Mouse (Mus musculus) layer of hippocampus, adult 11-12 months (tissue): Measurements from ENCODE around the gene Vav3.
"Not testable (repeated sequence)": the region's sequence is repeated elsewhere in the genome, so short reads cannot be mapped to it uniquely, and the experiment has no call there.

ENCODE experiments used
- DNase-seq: peaks from one replicate; pipeline ENCODE4 v3.0.0; 2022; ENCODE audit warnings: low spot score

The Vav3 gene

DNA sequence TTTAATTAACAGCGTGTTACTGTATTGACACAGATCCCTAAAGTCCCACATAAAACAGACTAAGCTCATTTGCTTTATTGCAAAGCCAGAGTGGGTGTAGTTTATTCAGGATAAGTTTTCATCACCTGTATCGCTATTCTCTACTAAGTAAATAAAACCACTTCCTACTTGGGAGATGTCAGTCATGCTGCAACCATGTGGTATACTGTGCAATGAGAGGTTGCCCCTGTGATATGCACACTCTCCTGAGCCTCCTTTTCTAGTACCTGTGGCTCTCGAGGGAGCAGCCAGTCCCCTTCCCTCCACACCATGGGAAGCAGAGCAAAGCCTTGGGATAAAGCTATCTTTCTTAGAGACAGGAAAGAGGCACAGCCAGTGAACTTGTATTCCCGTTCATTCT, 106.5 kb downstream of the Vav3 start:
- DNase-seq = no peak

DNA sequence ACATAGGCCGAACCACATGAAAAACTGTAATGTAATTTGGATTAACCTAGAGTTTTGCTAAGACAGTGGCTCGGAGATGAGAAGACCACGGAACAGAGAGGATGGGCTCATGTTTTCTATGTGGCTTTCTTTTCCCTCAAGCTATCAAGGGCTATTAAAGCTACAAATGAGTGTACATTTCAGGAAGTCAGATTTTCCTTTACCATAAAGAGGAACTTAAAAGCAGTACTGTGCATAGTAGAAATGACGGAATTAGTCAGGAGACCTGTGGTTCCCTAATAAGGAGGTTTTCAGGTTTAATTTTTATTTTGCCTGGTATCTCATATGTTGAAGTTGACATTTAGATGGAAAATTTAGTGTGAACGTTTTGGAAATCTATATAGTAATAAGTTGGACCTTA, 107.8 kb downstream of the Vav3 start:
- DNase-seq = not testable (repeated sequence)

DNA sequence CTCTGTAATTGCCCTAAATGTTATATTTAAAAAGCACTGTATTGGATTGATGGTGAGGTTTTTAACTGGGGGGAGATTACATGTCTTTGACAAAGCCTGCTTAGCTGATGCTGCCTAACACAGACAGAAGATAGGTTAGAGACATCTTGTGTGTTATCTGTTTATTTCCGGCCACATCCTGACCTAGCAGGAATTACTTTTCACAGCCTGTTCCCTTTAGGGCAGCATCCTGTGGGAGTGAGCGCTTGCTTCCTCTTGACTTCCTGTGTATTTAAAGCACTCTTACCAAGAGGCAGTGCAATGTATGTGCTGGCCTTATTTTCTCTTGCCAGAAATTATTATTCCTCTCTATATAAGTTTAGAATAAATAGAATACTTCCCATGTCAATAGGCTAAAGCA, 111.5 kb downstream of the Vav3 start:
- no peak for DNase-seq

DNA sequence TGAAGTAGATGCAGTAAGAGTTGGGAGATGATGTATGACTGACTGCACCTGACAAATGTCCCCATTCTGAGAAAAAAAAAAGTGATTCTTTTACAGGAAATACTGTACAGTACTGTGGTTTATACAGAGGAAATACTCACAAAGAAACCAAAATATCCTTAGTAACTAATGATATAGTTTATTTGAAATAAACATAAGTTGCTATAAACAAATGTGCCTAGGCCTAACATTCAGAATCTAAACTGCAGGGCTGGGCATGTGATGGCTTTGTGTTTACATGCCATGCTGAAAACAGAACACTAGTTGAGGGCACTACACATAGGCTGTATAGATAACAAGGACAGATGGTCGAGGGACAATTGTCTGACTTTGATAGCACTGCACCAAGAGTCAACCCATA, 114.2 kb downstream of the Vav3 start:
- no peak for DNase-seq

DNA sequence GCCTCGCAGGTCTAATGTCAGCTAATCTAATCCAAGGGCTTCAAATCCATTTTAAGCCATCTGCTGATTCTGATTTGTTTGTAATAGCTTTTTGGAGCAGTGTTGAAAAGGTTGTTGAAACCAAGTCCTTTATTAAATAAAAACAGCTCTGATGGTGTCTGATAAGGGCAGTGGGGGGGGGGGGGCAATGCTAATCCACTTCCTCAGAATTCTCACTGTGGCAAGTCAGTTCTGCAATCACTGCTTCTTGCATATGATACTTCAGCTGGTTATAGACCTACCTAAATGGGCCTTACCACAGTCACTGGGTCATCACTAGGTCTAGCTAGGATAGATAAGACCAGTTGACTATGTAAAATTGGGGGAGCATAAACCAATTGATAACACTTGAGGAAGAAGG, 115.9 kb downstream of the Vav3 start:
- DNase-seq = no peak

DNA sequence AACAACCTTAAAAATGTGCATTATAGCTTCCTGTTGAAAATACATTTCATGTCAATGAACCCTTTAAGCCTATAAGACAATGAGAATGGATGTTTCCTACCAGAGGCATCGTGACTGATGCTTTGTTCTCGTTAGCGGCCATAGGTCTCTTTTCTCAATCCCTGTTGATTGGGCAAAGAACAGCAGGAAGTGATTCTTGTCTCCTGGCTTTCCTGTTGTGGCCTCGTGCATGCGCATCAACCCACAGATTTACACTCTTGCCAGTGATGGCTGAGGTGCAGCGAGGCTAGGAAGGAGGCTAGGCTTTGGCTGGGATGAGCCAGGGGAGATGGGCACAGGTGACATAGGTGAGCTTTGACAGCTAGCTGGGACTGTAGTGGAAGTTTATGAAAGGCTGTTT, 123.2 kb downstream of the Vav3 start:
- DNase-seq = no peak

DNA sequence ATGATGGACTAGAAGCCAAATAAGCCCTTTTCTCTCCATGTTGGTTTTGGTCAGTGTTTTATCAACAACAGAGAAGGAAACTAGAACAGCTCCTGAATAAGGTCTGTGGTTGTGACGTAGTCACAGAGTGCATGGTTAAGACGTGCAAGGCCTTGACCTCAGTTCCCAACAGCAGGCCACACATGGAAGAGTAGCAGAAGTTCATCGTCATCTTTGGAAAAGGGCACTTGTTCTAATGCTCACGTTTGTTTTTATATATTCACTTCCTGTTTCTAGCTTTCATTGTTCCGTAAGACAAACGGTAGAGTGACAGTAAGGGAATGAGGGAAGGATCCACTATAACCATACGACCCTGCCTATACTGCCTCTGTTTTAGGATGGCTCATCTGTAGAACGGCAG, 124.1 kb downstream of the Vav3 start:
- no peak for DNase-seq

DNA sequence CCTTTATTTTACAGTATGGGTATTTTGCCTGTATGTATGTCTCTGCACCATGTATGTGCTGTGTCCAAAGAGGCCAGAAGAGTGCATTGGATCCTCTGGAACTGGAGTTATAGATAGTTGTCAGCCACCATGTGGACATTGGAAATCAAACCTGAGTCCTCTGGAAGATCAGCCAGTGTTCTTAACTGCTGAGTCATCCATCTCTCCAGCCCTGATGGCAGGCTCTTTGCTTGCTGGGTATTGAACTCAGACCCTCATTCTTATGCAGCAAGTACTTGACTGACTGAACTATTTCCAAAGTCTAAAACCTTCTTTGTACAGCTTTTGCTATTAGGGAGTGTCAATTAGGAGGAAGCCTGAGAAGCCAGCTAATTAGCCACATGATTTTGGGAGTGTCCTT, 126.1 kb downstream of the Vav3 start:
- no peak for DNase-seq

DNA sequence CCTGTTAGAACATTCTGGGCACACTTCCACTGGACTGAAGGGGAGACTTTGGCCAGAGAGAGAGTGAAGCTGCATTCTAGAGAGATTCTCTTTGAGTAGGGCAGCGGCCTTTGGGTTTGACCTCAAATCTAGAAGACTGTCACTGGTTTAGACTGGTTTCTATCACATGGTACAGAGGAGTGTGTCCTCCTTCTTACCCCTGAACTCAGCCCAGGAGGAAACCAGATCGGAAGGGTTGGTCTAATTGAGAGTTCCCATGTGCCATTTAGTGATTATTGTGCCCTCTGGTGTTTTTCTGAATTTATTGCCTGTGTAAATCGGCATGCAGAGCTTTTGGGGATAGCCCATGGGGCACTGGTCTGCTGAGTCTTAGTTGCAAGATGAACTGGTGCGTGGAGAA, 126.8 kb downstream of the Vav3 start:
- DNase-seq = no peak

DNA sequence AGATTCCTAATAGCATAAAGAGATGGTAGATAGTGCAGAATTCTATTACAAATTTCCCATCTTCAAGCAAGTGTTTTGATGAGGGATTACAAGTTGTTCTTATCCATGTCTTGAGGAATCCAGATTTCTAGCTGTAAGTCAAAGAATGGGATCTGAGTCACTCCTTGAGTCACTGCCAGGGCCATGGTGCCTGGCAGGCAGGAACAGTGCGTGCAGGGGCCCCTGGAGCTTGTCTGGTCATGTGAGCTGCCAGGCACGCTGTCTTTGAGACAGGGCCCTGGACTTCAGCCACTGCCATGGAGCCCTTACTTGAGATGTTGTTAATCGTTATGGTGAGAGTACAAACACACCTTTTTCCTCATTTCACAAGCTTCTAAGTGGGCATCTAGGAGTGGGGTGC, 129.0 kb downstream of the Vav3 start:
- DNase-seq = peak; percentile 21

DNA sequence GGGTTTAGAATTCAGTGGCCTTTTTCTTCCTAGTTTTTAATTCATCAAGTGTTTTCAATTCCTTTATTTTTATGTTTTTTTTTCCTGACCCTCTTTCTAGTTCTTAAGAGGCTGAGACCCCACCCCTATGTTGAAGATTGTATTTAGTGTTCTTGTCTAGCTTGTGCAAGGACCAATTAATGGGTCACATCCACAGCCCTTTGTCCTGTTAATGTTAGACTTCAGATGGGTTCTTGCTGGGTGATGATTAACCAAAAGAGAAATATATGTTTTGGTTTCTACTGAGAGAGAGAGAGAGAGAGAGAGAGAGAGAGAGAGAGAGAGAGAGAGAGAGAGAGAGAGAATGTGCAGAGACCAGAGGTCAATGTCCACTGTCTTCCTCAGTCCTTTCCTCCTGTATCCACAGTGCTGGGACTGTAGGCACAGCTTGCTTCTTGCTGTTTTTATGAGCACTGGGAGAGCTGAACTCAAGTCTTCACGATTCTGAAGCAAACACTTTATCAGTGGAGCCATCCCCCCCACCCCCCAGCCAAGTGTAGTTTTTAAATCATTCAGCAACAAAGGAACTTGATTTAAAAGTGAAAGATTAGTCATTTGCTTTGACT, 130.3 kb downstream of the Vav3 start:
- DNase-seq = no peak

DNA sequence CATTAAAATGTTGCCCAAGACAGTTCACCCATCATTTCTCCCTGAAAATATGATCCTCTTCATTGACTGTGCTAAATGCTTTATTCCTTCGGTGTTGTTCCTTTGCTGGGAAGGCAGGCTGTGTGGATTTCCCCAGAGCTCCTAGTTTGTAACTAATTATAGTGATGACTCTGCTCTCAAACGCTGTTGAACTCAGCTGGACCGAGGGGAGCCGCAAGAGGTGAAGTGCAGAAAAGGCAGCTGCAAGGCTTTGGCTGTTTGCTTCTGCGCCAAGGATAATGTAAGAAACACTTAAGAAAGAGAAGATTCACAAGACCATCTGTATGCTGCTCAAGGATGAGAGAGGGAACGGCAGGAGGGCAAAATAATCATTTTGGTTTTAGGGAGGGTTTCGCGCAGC, 136.1 kb downstream of the Vav3 start:
- DNase-seq = no peak

DNA sequence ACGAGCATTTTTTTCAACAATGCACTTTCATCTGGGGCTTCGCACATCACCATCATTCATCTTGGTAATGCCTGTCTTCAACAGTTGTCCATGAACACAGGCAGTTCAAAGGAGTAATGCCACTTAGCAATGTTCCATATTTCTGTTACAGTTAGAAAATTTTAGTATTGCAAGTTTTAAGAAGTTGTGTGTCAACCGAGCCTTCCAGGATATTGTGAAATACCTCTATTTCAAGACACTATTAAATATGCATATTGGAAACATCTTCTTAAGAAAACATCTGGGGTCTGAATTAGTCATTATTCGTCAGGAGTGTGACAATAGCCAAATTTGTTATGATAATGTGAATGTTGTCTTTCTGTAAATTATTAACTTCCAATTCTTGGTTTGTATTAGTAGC, 137.8 kb downstream of the Vav3 start:
- DNase-seq = no peak

DNA sequence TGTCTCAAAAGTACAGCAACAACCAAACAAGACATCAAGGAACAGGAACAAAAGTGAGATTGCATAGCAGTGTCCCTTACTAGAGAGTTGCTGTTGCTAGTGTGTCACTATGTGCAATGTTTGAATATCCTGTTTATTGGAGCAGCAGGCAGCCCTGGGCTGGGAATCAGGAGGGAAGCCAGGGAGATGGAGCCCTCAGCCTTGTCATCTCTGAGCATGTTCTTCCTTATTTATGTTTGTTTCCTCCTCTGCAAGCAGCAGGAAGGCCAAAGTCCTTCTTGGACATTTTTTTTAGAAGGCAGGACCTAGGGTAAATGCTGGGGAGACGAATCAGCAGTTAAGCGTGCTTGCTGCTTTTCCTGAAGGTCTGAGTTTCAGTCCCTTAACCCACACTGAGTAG, 140.2 kb downstream of the Vav3 start:
- no peak for DNase-seq

DNA sequence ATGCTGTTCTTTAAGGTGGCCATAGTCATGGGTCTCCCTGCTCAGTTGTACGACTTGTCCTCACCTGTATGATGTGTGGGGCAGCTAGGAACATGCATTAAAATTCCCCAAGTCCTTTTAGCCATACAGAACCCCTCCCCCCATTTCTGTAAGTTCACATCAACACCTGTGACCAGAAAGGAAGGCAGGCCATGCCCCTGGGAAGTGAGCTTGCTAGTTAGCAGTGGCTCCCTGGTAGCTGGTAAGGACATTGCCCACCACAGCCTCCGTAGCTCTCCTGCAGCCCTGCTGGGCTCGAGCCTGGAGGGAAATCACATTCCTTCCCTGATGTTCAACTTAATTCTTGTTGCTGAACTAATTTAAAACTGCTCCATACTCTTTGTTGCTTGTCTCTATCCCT, 146.3 kb downstream of the Vav3 start:
- DNase-seq = no peak

DNA sequence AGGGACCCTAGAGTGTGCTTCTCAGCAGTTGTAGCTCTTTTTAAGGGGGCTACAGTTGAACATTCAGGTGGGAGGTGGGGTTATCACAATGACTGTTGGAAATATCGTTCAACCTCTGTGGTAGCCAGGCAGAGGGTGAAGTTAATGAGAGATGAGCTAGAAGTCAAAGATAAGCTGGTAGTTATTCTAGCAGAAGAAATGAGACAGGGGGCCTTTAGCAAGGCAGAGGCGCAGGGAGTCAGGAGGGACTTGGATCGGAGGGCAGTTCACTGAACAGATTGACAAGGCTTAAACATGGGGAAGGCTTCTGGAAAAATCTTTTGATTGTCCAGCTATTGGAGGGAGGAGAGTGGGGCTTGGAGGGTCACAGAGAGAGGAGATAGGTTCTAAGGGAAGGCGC, 147.4 kb downstream of the Vav3 start:
- no peak for DNase-seq

DNA sequence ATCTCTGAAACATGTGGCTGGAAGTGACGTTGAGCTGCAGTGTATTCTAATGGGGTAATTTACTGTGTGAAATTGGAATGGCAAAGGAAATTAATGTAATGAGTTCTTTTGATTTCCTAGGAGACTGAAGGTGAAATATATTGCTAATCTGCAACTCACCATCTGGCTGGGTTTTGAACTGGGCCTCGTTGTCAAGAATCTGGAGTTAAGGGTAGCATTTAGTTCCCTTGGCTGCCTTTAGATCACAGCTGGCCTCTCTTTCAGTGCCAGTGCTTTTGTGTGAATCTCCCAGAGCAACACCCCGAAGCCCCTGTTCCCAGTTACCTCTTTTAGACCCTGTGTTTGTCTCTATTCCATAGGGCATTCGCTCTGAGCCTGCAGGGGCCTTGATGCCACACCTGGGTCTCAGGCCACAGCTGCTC, 148.3 kb downstream of the Vav3 start:
- no peak for DNase-seq

DNA sequence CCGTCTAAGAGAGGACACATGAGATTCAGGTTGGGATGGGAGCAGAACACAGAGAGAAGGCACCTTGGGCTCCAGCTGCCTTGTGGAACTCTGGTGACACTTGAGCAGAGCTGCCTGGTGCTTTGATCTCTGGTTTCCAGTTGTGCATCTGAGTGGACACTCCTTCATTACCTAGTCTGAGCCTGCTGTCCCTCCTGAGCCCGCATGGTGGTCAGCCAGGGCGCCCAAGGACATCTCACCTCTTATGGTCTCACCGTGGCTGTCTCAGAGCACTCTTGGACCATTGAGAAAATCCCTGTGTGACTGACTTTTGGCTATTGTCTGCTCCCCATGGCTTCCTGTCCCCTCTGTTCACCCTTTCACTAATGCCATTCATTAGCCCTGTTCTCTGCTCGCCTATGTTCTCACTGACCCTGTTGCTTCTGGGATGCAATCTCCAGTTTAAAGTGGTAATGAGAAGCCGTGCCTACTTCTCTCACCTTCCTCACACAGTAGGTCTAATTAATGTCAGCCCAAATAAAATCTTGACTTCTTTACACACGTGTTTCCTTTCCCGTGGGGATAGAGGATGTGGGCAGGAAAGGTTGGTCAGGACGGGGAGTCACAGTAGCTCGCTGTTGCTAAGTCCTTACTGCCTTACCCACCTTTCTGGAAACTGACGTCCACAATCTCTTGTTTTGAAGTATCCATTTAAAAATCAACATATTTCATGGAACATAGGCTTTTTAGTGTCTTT, 150.3 kb downstream of the Vav3 start:
- no peak for DNase-seq

DNA sequence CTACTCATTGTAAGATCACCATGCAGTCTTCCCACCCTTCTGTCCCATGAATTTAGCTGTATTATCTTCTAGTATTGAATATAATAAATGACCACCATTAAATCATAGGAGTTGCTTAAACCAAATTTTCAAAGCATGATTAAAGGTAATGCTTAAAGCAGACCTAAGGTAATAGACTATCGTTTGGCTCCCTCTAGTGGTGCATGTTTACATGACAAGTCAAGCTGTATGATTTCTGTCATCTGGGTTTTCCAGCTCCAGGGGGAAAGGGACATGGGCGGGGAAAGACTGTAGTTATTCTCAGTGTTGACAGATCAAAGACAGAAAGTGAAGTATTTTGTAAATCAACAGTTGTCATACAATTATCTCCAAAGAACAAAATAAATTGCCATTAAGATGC, 151.1 kb downstream of the Vav3 start:
- DNase-seq = peak; percentile 85

DNA sequence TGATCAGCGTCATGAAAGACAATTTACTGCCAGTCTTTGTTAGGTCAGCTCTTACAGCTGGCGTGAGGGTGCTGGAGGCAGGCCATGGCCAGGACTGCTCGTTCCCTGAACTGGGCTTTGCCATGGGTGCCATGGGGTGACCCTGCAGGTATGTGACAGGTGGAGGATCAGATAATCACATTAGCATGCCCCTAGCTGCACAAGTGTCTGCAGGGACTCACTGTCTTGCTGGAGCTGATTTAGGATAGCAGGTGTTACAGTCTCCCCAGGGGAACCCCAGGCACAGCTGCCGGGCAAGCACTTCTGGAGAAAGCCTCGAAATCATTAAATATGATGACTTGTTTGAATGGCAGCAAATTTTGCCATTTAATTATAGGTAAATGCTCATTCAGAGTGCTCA, 156.0 kb downstream of the Vav3 start:
- DNase-seq = no peak

DNA sequence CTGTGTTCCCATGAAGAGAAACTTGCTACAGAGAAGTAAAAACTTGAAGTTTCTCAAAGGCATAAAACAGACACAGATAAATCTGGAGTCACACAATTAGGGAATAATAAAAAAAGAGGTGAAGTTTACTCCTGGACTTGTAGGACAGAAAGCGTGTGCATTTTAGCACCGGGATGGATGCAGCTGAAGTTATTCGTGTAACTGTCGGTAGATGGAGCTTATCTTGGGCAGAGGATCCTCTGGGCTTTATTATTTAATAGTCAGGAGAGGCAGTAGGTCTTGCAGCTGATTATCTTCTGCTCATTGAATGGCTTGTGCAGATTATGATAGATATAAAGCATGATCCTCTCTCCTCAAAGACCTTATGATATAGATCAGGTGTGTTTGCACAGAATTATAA, 156.6 kb downstream of the Vav3 start:
- no peak for DNase-seq

DNA sequence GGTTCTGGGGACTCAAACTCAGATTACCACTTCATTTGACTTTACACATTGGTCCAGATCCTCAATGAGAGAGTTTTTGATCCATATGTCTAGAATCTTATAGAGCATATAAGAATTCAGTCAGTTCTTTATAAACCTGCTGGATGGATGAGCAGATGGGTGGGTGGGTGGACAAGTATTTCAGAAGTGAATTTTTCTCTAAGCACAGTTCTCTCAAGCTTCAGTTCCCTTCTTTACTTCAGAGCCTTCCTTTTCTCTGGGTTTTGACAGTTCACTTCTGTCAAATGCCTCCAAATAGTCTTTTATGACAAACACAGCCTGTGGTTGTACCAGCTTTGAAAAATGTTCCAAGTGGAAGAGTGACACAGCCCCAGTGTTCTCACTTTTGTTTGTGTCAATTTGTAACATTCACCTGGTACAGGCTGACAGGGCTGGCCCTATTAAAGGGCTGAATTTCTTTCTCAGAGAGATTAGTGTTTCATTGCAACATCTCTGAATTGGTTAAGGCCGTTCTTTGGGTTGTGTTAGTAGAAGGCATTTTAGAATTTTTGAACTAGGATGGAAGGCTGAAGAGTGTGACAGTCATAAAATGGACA, 159.5 kb downstream of the Vav3 start:
- no peak for DNase-seq

DNA sequence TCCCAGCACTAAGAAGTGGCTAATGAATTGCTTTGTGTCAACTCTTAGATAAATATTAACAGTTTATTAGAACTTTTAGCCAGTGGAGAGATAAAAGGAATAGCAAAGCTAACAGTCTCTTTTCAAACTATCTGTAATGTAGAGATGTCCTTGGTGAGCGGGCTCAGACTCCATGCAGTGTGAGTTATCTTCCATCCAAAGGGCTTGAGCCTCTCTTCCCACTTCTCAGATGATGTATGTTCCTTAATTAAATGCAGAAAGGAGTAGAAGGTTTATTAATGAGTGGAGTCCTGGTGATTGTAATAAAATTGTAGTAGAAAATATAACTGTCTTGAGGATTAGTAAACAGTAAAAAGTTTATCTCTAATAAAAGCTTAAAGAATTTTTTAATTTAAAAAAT, 169.3 kb downstream of the Vav3 start:
- no peak for DNase-seq

DNA sequence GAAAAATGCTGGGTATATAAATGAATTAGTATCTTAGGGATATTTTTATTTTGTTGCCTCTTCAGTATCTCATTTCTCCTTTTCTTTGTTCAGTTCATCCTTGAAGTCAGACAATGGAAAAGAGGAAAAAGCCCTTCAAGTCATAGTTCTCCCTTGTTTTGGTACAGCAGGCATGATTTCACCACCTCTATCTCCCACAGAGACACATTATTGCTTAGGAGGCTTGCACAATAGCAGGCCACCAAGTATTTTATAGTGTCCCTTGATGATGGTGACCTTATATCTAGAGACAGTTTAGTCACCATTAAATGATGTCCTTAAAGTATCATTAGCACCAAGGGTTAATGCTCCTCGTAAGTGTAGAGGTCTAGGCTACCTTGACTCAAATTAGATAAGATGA, 171.4 kb downstream of the Vav3 start:
- DNase-seq = no peak
